Comparison of ENCODE assay signal across 25 mouse cellular contexts in the genomic region with DNA sequence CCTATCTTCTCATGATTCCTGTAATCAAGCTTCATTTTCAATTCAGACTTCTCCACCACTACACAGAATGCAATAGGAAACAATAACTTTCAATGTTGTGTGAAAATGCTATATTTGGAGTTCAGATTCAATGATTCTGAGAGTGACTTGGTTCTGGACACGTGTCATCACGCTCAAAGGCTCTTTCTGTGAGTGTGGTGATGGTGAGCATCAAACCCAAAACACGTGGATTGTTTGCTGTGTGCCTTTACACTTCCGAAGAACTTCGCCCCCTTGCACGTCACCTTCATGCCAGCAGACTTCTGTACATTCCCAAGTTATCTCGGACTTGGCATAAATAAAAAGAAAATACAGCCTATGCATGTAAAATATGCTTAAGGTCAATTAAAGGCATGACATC.
DNase-seq lines count a peak whose midpoint lies in the region; ATAC-seq and TF ChIP-seq lines count a peak whose summit lies in the region.
"Had no signal": no experiment of that assay in that cellular context is flagged by ENCODE, and none has a peak within 500 bp of the region (broad histone marks: within the 10 kb centered on the region; RNA-seq: fewer than 3 reads in every experiment).

No protein-coding gene starts in this region.

- H3K4me3 ChIP-seq in cerebellum, adult 2 months (replicated peaks; ENCODE audit: insufficient read depth, low read depth, low read length), result no peak overlapping the region
- H3K4me3 ChIP-seq in hindbrain, postnatal 0 days (ENCODE audit: low read length), result no peak overlapping the region
- no peak overlapping the region for H3K4me3 ChIP-seq in hindbrain, embryonic 13.5 days
- H3K4me3 ChIP-seq: embryonic facial prominence, embryonic 10.5 days; embryonic facial prominence, embryonic 15.5 days; hindbrain, embryonic 12.5 days; kidney, embryonic 15.5 days had no signal

- ATAC-seq in hindbrain, postnatal 0 days, result no peak
- ATAC-seq in hindbrain, embryonic 13.5 days (ENCODE audit: low FRiP score), result no peak
- ATAC-seq: CD4-positive, CD25-positive, alpha-beta regulatory T cell, adult 4 months had no signal

- no peaks in the 10 kb centered on the region for H3K27me3 ChIP-seq in cerebellum, adult 2 months (ENCODE audit: control insufficient read depth, insufficient read depth, low read length)
- H3K27me3 ChIP-seq in hindbrain, postnatal 0 days (ENCODE audit: insufficient read depth, low read length), result no peaks in the 10 kb centered on the region
- peaks cover 31% of the 10 kb centered on the region for H3K27me3 ChIP-seq in hindbrain, embryonic 13.5 days
- H3K27me3 ChIP-seq: embryonic facial prominence, embryonic 15.5 days had no signal

- WGBS in cerebellum, adult 2 months, result 9% methylated on average over 7 of the region's 7 CpGs
- 58% methylated on average over 7 of the region's 7 CpGs for WGBS in hindbrain, postnatal 0 days
- 73% methylated on average over 7 of the region's 7 CpGs for WGBS in hindbrain, embryonic 13.5 days

- H3K9me3 ChIP-seq in hindbrain, postnatal 0 days (ENCODE audit: low read length), result no peaks in the 10 kb centered on the region
- no peaks in the 10 kb centered on the region for H3K9me3 ChIP-seq in hindbrain, embryonic 13.5 days
- H3K9me3 ChIP-seq: embryonic facial prominence, embryonic 10.5 days; embryonic facial prominence, embryonic 15.5 days; hindbrain, embryonic 12.5 days; kidney, embryonic 15.5 days had no signal

- no peak for TF ChIP-seq POLR2A in cerebellum, adult 2 months (IDR thresholded peaks at IDR 0.05; ENCODE audit: borderline replicate concordance, insufficient read depth, low read length)

- H3K9ac ChIP-seq in hindbrain, postnatal 0 days (replicated peaks; ENCODE audit: low read length), result no peak overlapping the region
- no peak overlapping the region for H3K9ac ChIP-seq in hindbrain, embryonic 13.5 days
- H3K9ac ChIP-seq: embryonic facial prominence, embryonic 15.5 days; hindbrain, embryonic 12.5 days; kidney, embryonic 15.5 days; liver, embryonic 14.5 days had no signal

- H3K27ac ChIP-seq in cerebellum, adult 2 months (ENCODE audit: insufficient read depth, low read length), result peak overlapping the region; percentile 90
- no peak overlapping the region for H3K27ac ChIP-seq in hindbrain, postnatal 0 days
- no peak overlapping the region for H3K27ac ChIP-seq in hindbrain, embryonic 13.5 days
- H3K27ac ChIP-seq: embryonic facial prominence, embryonic 10.5 days; embryonic facial prominence, embryonic 15.5 days; hindbrain, embryonic 12.5 days; kidney, embryonic 15.5 days; liver, embryonic 14.5 days; macrophage had no signal

- H3K4me2 ChIP-seq in hindbrain, postnatal 0 days (ENCODE audit: low read depth, low read length), result peak overlapping the region; percentile 30; the same call in 1 of the 2 replicates
- no peak overlapping the region for H3K4me2 ChIP-seq in hindbrain, embryonic 13.5 days
- H3K4me2 ChIP-seq: embryonic facial prominence, embryonic 15.5 days; hindbrain, embryonic 12.5 days; kidney, embryonic 15.5 days had no signal

- no peaks in the 10 kb centered on the region for H3K36me3 ChIP-seq in hindbrain, postnatal 0 days (ENCODE audit: insufficient read depth, low read length)
- no peaks in the 10 kb centered on the region for H3K36me3 ChIP-seq in hindbrain, embryonic 13.5 days
- H3K36me3 ChIP-seq: embryonic facial prominence, embryonic 10.5 days; embryonic facial prominence, embryonic 15.5 days; hindbrain, embryonic 12.5 days; kidney, embryonic 15.5 days had no signal

- TF ChIP-seq CTCF in cerebellum, adult 2 months (IDR thresholded peaks at IDR 0.05; ENCODE audit: borderline replicate concordance, insufficient read depth, low read depth, low read length), result no peak
- TF ChIP-seq CTCF in hindbrain, postnatal 0 days (IDR thresholded peaks at IDR 0.05; ENCODE audit: low read depth), result no peak

- peak; percentile 57 to 58 for DNase-seq in cerebellum, adult 2 months
- no peak for DNase-seq in cerebellum, postnatal 4 days (ENCODE audit: low spot score in 2 of 2)
- DNase-seq in hindbrain, postnatal 0 days (ENCODE audit: low spot score), result no peak
- peak; percentile 54 for DNase-seq in brain, adult 2 months (ENCODE audit: low read depth, low spot score)
- DNase-seq in cerebellum, adult 9-11 months, result peak; percentile 40
- DNase-seq in adrenal gland, postnatal 14 days, result no peak
- DNase-seq in urinary bladder, adult 18-20 months (ENCODE audit: low spot score in 2 of 2), result no peak
- DNase-seq: adrenal gland, postnatal 25 days; gastrocnemius, postnatal 10 days; heart, postnatal 36 days; kidney, adult 18-20 months; kidney, postnatal 25 days; liver; lung, adult 2 months; lung, postnatal 10 days; right cerebral cortex, postnatal 25 days; thymus, postnatal 14 days had no signal

- H3K4me1 ChIP-seq in cerebellum, adult 2 months (ENCODE audit: control insufficient read depth, insufficient read depth, low read length), result peaks cover 5% of the 10 kb centered on the region; the same call in 1 of the 2 replicates
- H3K4me1 ChIP-seq in hindbrain, postnatal 0 days (ENCODE audit: insufficient read depth, low read length), result no peaks in the 10 kb centered on the region
- peaks cover 17% of the 10 kb centered on the region for H3K4me1 ChIP-seq in hindbrain, embryonic 13.5 days (replicated peaks)
- H3K4me1 ChIP-seq: embryonic facial prominence, embryonic 15.5 days; kidney, embryonic 15.5 days had no signal

Comparison
In these comparisons a context has a peak if more than half of its experiments do, and no peak if none do; other contexts are left out.
1. DNase-seq: peak in cerebellum, adult 2 months (2 of 2), brain, adult 2 months (single experiment) and cerebellum, adult 9-11 months (single experiment); none in cerebellum, postnatal 4 days (0 of 2), hindbrain, postnatal 0 days (single experiment), adrenal gland, postnatal 14 days (single experiment) and urinary bladder, adult 18-20 months (0 of 2).